Mouse (Mus musculus): ENCODE measurements at regions not wholly inside any gene's neighbourhood (a gene's known extent, or its start where the extent isn't known, plus 50 kb on each side); places are given as distances from the start of the nearest gene placed in this dataset.

DNA sequence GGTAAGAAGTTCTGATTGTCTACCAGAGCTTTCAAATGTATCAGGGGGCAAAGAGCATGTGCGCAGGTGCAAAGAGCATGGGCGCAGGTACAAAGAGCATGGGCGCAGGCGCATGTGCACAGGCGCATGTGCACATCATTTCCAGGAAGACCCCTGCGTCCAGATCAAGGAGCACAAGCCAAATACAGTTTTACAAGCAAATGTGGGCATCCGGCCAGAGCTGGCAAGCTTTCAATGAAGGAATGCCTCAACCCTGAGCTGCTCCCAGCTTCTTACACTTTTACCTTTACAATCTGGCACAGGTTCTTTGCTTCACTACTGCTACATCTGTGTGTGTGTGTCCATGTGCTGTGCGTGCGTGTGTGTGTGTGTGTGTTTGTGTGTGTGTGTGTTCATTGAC is 347.2 kb upstream of the Slc35b3 start:
- Histone ChIP-seq H3K4me1 (ENCODE audit: control insufficient read depth, insufficient read depth, low read length) (no peaks in the 10 kb centered on the region), H3K4me3 (ENCODE audit: insufficient read depth, low read length) (no peak overlapping the region), H3K27ac (ENCODE audit: insufficient read depth, low read depth, low read length) (no peak overlapping the region)
- no peak for TF ChIP-seq CTCF (IDR thresholded peaks at IDR 0.05; ENCODE audit: low read depth, low read length)
- TF ChIP-seq POLR2A (IDR thresholded peaks at IDR 0.05; ENCODE audit: borderline replicate concordance, low read depth, low read length) = no peak

DNA sequence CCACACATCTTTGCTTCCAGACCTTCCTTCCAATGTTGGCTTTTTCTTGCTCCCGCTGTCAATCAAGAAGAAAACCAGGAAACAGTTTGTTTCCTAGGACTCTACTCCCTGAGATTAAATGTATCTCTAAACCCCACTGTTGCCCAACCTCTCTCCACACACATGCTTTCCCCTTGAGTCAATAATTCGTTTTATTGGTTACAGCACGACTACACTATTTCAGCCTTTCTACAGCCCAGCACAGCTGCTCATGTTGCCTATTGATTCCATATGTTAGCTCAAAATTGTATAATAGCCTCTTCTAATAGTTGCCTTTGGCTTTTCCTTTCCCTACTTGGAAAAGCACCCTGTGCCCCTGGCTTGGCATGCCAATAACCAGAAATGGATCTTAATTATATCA is 346.2 kb upstream of the Slc35b3 start:
- no peak for TF ChIP-seq POLR2A (IDR thresholded peaks at IDR 0.05; ENCODE audit: borderline replicate concordance, low read depth, low read length)
- no peak for TF ChIP-seq CTCF (IDR thresholded peaks at IDR 0.05; ENCODE audit: low read depth, low read length)
- Histone ChIP-seq H3K4me1 (ENCODE audit: control insufficient read depth, insufficient read depth, low read length) (no peaks in the 10 kb centered on the region), H3K4me3 (ENCODE audit: insufficient read depth, low read length) (no peak overlapping the region), H3K27ac (ENCODE audit: insufficient read depth, low read depth, low read length) (no peak overlapping the region)

- TF ChIP-seq POLR2A (IDR thresholded peaks at IDR 0.05; ENCODE audit: borderline replicate concordance, low read depth, low read length) (no peak), CTCF (IDR thresholded peaks at IDR 0.05; ENCODE audit: low read depth, low read length) (no peak)
- Histone ChIP-seq H3K4me1 (ENCODE audit: control insufficient read depth, insufficient read depth, low read length) (no peaks in the 10 kb centered on the region), H3K27ac (ENCODE audit: insufficient read depth, low read depth, low read length) (no peak overlapping the region), H3K4me3 (ENCODE audit: insufficient read depth, low read length) (no peak overlapping the region)
These were observed 336.5 kb upstream of the Slc35b3 start for GRCm38 (mm10) chr13:39297129-39297528.

GRCm38 (mm10) chr13:39290216-39290960 is 329.7 kb upstream of the Slc35b3 start:
- Histone ChIP-seq H3K4me3 (ENCODE audit: insufficient read depth, low read length) (no peak overlapping the region), H3K4me1 (ENCODE audit: control insufficient read depth, insufficient read depth, low read length) (no peaks in the 10 kb centered on the region), H3K27ac (ENCODE audit: insufficient read depth, low read depth, low read length) (no peak overlapping the region)
- TF ChIP-seq CTCF (IDR thresholded peaks at IDR 0.05; ENCODE audit: low read depth, low read length) = no peak
- no peak for TF ChIP-seq POLR2A (IDR thresholded peaks at IDR 0.05; ENCODE audit: borderline replicate concordance, low read depth, low read length)

DNA sequence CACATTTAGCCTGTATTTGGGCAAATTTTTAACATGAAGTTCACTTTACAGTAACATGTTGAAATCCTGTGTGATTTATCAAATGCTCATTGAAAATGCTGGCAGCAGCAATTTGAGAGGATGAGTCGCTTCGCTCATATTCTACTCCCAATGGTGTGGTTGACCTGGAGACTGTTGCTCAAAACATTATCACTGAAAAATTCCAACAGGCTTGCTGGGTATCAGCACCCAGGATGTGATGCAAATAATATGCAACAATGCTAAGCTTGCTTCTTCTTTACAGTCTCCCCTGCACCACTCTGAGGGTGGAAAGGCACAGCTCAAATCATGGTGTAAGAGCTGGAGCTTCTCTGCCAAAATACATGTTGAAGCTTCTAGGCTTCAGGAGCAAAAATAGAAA is 321.6 kb upstream of the Slc35b3 start:
- Histone ChIP-seq H3K27ac (ENCODE audit: insufficient read depth, low read depth, low read length) (no peak overlapping the region), H3K4me3 (ENCODE audit: insufficient read depth, low read length) (no peak overlapping the region), H3K4me1 (ENCODE audit: control insufficient read depth, insufficient read depth, low read length) (no peaks in the 10 kb centered on the region)
- TF ChIP-seq CTCF (IDR thresholded peaks at IDR 0.05; ENCODE audit: low read depth, low read length) (no peak), POLR2A (IDR thresholded peaks at IDR 0.05; ENCODE audit: borderline replicate concordance, low read depth, low read length) (no peak)

GRCm38 (mm10) chr13:39278101-39278500 is 317.4 kb upstream of the Slc35b3 start:
- H3K4me3 ChIP-seq (ENCODE audit: insufficient read depth, low read length) = no peak overlapping the region
- TF ChIP-seq CTCF (IDR thresholded peaks at IDR 0.05; ENCODE audit: low read depth, low read length) (no peak), POLR2A (IDR thresholded peaks at IDR 0.05; ENCODE audit: borderline replicate concordance, low read depth, low read length) (no peak)
- H3K4me1 ChIP-seq (ENCODE audit: control insufficient read depth, insufficient read depth, low read length) = no peaks in the 10 kb centered on the region
- H3K27ac ChIP-seq (ENCODE audit: insufficient read depth, low read depth, low read length) = no peak overlapping the region

DNA sequence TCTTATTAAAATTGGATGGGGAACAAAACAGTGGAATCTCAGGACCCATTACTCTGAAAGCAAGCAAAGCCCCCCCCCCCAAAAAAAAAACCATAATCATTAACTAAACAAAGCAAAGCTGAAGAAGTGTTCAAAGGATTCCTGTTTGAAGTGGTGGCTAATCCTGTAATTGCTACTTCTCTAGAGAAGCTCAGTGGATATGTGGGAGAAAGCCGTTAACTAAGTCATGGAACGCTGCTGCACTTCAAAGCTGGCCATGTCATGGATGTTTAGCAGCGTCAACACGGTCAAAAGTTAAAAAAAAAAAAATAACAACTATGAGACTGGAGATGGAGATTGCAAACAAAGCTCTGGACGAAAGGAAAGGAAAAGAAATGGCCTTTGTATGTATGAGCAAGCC is 305.3 kb upstream of the Slc35b3 start:
- no peaks in the 10 kb centered on the region for H3K4me1 ChIP-seq (ENCODE audit: control insufficient read depth, insufficient read depth, low read length)
- H3K4me3 ChIP-seq (ENCODE audit: insufficient read depth, low read length) = no peak overlapping the region
- no peak overlapping the region for H3K27ac ChIP-seq (ENCODE audit: insufficient read depth, low read depth, low read length)
- TF ChIP-seq CTCF (IDR thresholded peaks at IDR 0.05; ENCODE audit: low read depth, low read length) (no peak), POLR2A (IDR thresholded peaks at IDR 0.05; ENCODE audit: borderline replicate concordance, low read depth, low read length) (no peak)

GRCm38 (mm10) chr13:39256708-39257107 is 296.0 kb upstream of the Slc35b3 start:
- TF ChIP-seq POLR2A (IDR thresholded peaks at IDR 0.05; ENCODE audit: borderline replicate concordance, low read depth, low read length) = no peak
- TF ChIP-seq CTCF (IDR thresholded peaks at IDR 0.05; ENCODE audit: low read depth, low read length) = no peak
- H3K4me1 ChIP-seq (ENCODE audit: control insufficient read depth, insufficient read depth, low read length) = no peaks in the 10 kb centered on the region
- no peak overlapping the region for H3K27ac ChIP-seq (ENCODE audit: insufficient read depth, low read depth, low read length)
- H3K4me3 ChIP-seq (ENCODE audit: insufficient read depth, low read length) = no peak overlapping the region

GRCm38 (mm10) chr13:39255338-39255737 is 294.7 kb upstream of the Slc35b3 start:
- no peak for TF ChIP-seq POLR2A (IDR thresholded peaks at IDR 0.05; ENCODE audit: borderline replicate concordance, low read depth, low read length)
- no peak for TF ChIP-seq CTCF (IDR thresholded peaks at IDR 0.05; ENCODE audit: low read depth, low read length)
- Histone ChIP-seq H3K27ac (ENCODE audit: insufficient read depth, low read depth, low read length) (no peak overlapping the region), H3K4me3 (ENCODE audit: insufficient read depth, low read length) (no peak overlapping the region), H3K4me1 (ENCODE audit: control insufficient read depth, insufficient read depth, low read length) (no peaks in the 10 kb centered on the region)

GRCm38 (mm10) chr13:39252591-39252990 is 291.9 kb upstream of the Slc35b3 start:
- Histone ChIP-seq H3K4me1 (ENCODE audit: control insufficient read depth, insufficient read depth, low read length) (no peaks in the 10 kb centered on the region), H3K4me3 (ENCODE audit: insufficient read depth, low read length) (no peak overlapping the region)

More at GRCm38 (mm10) chr13:39252591-39252990, 291.9 kb upstream of the Slc35b3 start:
- no peak overlapping the region for H3K27ac ChIP-seq (ENCODE audit: insufficient read depth, low read depth, low read length)
- TF ChIP-seq CTCF (IDR thresholded peaks at IDR 0.05; ENCODE audit: low read depth, low read length) (no peak), POLR2A (IDR thresholded peaks at IDR 0.05; ENCODE audit: borderline replicate concordance, low read depth, low read length) (no peak)
